Mouse (Mus musculus) spleen, adult 2 months (tissue): ENCODE measurements around the gene Edc3. TPM values are rescaled to one million over a fixed set of nuclear protein-coding genes. Genes with fewer than 3 reads are reported as not detected.

ENCODE experiments used
- DNase-seq, 2 experiments: peaks; one replicate each; pipeline versions ENCODE4 v3.0.0 to v3.0.0-alpha.2; 2012 to 2021; ENCODE audit warnings: low spot score in 2 of 2, low read depth in 1 of 2
- H3K27ac ChIP-seq: fragments of 200-500 bp; 2 replicates; pipeline ENCODE4 v1.5.1; 2012; ENCODE audit warnings: low read length, inconsistent platforms; ENCODE audit not compliant: insufficient read depth
- H3K27me3 ChIP-seq: fragments of 200-500 bp; 2 replicates; pipeline ENCODE4 v1.6.1; 2012; ENCODE audit warnings: mild to moderate bottlenecking, moderate library complexity, low read length, inconsistent platforms; ENCODE audit not compliant: control insufficient read depth, insufficient read depth
- H3K36me3 ChIP-seq: fragments of 200-500 bp; 2 replicates; pipeline ENCODE4 v1.6.1; 2012; ENCODE audit warnings: mild to moderate bottlenecking, low read length, inconsistent platforms; ENCODE audit not compliant: control insufficient read depth, insufficient read depth
- H3K4me1 ChIP-seq: fragments of 200-500 bp; 2 replicates; pipeline ENCODE4 v1.6.1; 2011; ENCODE audit warnings: inconsistent platforms; ENCODE audit not compliant: control insufficient read depth, insufficient read depth, insufficient read length
- H3K4me3 ChIP-seq: fragments of 200-500 bp; 2 replicates; pipeline ENCODE4 v1.5.1; 2011; ENCODE audit warnings: mild to moderate bottlenecking, inconsistent platforms; ENCODE audit not compliant: insufficient read depth, insufficient read length; ENCODE audit errors: extremely low read depth
- CTCF ChIP-seq: fragments of 200-500 bp; IDR thresholded peaks from 2 replicates; pipeline ENCODE4 v1.5.1; 2011; ENCODE audit warnings: mild to moderate bottlenecking, inconsistent platforms; ENCODE audit not compliant: insufficient read depth, insufficient read length, insufficient replicate concordance; ENCODE audit errors: extremely low read depth
- POLR2A ChIP-seq: fragments of 200-500 bp; IDR thresholded peaks from 2 replicates; pipeline ENCODE4 v1.6.1; 2011; ENCODE audit warnings: low read depth, low read length, inconsistent platforms
- WGBS: fragments of 180-500 bp; shearing (Covaris S2); methylation state at CpG from one replicate; pipeline ENCODE4 v1.1.7; 2018; 5-methylcytosine and 5-hydroxymethylcytosine counted together
- polyA plus RNA-seq: library from polyadenylated mRNA; depleted of rRNA; stranded (reverse); fragments of >200 nt; gene quantifications from 2 replicates; pipeline ENCODE4 v1.2.3, GENCODE M21; 2012

Edc3 gene
- polyA plus RNA-seq, 1 experiment: 9.9 TPM

GRCm38 (mm10) chr9:57765364-57766351 lies 57.3 kb downstream of the Edc3 start, which contains the start of gene Clk3:
Gene Clk3 (minus strand): TSS chr9:57765860.
- no peak for TF ChIP-seq CTCF
- TF ChIP-seq POLR2A: no peak
- Histone ChIP-seq H3K27ac (peak within 1 kb of the TSS; percentile 98), H3K27me3 (no peaks in the 10 kb centered on the region), H3K4me3 (peak within 1 kb of the TSS; percentile 98), H3K36me3 (peaks cover 5% of the 10 kb centered on the region), H3K4me1 (peaks cover 25% of the 10 kb centered on the region)
- under 1% methylated on average over 92 of the region's 93 CpGs for WGBS
- peak; percentile 40 to 70 for DNase-seq

- TF ChIP-seq POLR2A (no peak), CTCF (no peak)
- no peaks in the 10 kb centered on the region for H3K27me3 ChIP-seq
- no peak for DNase-seq
- H3K4me1 ChIP-seq: peaks cover 25% of the 10 kb centered on the region
- H3K4me3 ChIP-seq: no peak overlapping the region
- WGBS: 76% methylated on average over 6 of the region's 6 CpGs
- no peak overlapping the region for H3K27ac ChIP-seq
- peaks cover under 1% of the 10 kb centered on the region; the same call in 1 of the 2 replicates for H3K36me3 ChIP-seq
Observed at GRCm38 (mm10) chr9:57766431-57766830, 58.1 kb downstream of the Edc3 start.

- no peaks in the 10 kb centered on the region for H3K27me3 ChIP-seq
- TF ChIP-seq CTCF (no peak), POLR2A (no peak)
- no peak overlapping the region for H3K4me3 ChIP-seq
- 93% methylated on average over 4 of the region's 4 CpGs for WGBS
- DNase-seq: no peak
- H3K27ac ChIP-seq: no peak overlapping the region
- H3K36me3 ChIP-seq: no peaks in the 10 kb centered on the region
- peaks cover 22% of the 10 kb centered on the region for H3K4me1 ChIP-seq
Observed at GRCm38 (mm10) chr9:57767231-57767630, 58.9 kb downstream of the Edc3 start.

- H3K4me3 ChIP-seq: no peak overlapping the region
- H3K27ac ChIP-seq: peak overlapping the region; percentile 38; the same call in 1 of the 2 replicates
- no peaks in the 10 kb centered on the region for H3K36me3 ChIP-seq
- H3K4me1 ChIP-seq: peaks cover 7% of the 10 kb centered on the region
- 38% methylated on average over 2 of the region's 2 CpGs for whole genome bisulfite sequencing
- DNase-seq: no peak
- no peaks in the 10 kb centered on the region for H3K27me3 ChIP-seq
- TF ChIP-seq POLR2A: no peak
- no peak for TF ChIP-seq CTCF
Observed at GRCm38 (mm10) chr9:57769539-57770069, 61.3 kb downstream of the Edc3 start.

GRCm38 (mm10) chr9:57770214-57770613 lies 61.9 kb downstream of the Edc3 start:
- Histone ChIP-seq H3K27ac (peak overlapping the region; percentile 38; the same call in 1 of the 2 replicates), H3K4me1 (peaks cover 7% of the 10 kb centered on the region), H3K27me3 (no peaks in the 10 kb centered on the region), H3K36me3 (no peaks in the 10 kb centered on the region), H3K4me3 (no peak overlapping the region)
- DNase-seq: no peak
- no peak for TF ChIP-seq POLR2A
- no peak for TF ChIP-seq CTCF
- WGBS: 86% methylated on average over 1 of the region's 1 CpGs

- DNase-seq: no peak
- no peak for TF ChIP-seq CTCF
- no peak for TF ChIP-seq POLR2A
- Histone ChIP-seq H3K27me3 (no peaks in the 10 kb centered on the region), H3K4me1 (peaks cover 7% of the 10 kb centered on the region), H3K36me3 (no peaks in the 10 kb centered on the region), H3K27ac (no peak overlapping the region; the same call in 1 of the 2 replicates), H3K4me3 (no peak overlapping the region)
- 87% methylated on average over 2 of the region's 2 CpGs for WGBS
Observed at GRCm38 (mm10) chr9:57770836-57771235, 62.5 kb downstream of the Edc3 start.

GRCm38 (mm10) chr9:57773754-57774153 lies 65.4 kb downstream of the Edc3 start:
- DNase-seq: no peak
- no peak overlapping the region for H3K4me3 ChIP-seq
- H3K36me3 ChIP-seq: no peaks in the 10 kb centered on the region
- H3K4me1 ChIP-seq: peaks cover 3% of the 10 kb centered on the region
- H3K27ac ChIP-seq: no peak overlapping the region
- WGBS: 82% methylated on average over 3 of the region's 3 CpGs
- TF ChIP-seq POLR2A (no peak), CTCF (no peak)
- no peaks in the 10 kb centered on the region for H3K27me3 ChIP-seq
